Mouse (Mus musculus) stomach, postnatal 0 days (tissue): Measurements from ENCODE around the gene Dlg2.

Experiments used
- CTCF ChIP-seq: IDR thresholded peaks from 2 replicates; pipeline ENCODE4 v1.5.1; 2016; ENCODE audit warnings: antibody characterized with exemption, low read depth, mild to moderate bottlenecking, moderate library complexity
- EP300 ChIP-seq: optimal IDR thresholded peaks from 2 replicates; pipeline ENCODE3; 2016; ENCODE audit warnings: antibody characterized with exemption

DNA sequence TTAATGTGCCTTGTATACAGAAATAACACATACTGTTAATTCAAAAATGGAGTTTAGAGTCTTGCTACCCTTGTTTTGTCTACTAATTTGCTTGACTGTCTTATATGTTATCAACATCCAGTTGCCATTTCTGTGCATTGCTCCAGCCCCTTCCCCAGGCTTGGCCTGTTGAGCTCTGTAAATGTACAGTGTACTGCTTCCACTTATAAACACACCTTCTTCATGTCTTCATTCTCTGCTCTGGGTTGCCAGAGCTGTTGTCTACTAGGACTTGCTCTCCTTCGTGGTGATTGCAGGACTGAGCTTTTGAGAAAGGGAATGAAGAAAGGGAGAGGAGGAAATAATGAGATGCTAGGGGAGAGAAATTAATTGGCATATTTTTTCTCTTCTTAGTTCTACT, 227.5 kb downstream of the Dlg2 start:
- TF ChIP-seq CTCF (no peak), EP300 (no peak)
